Mouse (Mus musculus) frontal cortex, postnatal 25 days (tissue): ENCODE data around the gene BC003965.
"Not testable (repeated sequence)": the region's sequence is repeated elsewhere in the genome, so short reads cannot be mapped to it uniquely, and the experiment has no call there.

ENCODE experiments used
- DNase-seq, 2 experiments: peaks; one replicate each; pipeline ENCODE4 v3.0.0; 2022; ENCODE audit warnings: low spot score in 2 of 2

BC003965 gene

DNA sequence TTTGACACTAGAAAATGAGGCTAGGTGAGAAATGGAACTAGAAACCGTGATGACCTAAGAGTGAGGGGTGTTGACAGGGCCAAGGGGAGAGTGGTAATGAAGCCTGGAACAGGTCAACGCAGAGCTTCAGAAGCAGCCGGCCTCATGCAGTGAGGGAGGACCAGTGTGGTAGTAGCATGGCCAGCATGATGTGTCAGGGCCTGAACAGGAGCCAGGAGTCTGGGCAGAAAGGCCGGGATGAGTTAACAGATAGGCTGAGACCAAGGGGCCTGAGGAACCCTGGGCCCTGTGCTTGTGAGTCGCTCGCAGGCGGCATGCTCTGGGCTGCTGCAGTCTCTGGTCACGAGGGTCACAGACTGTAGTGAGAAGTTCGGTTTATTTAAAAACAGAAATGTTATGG is 34.6 kb downstream of the BC003965 start:
- no peak for DNase-seq

DNA sequence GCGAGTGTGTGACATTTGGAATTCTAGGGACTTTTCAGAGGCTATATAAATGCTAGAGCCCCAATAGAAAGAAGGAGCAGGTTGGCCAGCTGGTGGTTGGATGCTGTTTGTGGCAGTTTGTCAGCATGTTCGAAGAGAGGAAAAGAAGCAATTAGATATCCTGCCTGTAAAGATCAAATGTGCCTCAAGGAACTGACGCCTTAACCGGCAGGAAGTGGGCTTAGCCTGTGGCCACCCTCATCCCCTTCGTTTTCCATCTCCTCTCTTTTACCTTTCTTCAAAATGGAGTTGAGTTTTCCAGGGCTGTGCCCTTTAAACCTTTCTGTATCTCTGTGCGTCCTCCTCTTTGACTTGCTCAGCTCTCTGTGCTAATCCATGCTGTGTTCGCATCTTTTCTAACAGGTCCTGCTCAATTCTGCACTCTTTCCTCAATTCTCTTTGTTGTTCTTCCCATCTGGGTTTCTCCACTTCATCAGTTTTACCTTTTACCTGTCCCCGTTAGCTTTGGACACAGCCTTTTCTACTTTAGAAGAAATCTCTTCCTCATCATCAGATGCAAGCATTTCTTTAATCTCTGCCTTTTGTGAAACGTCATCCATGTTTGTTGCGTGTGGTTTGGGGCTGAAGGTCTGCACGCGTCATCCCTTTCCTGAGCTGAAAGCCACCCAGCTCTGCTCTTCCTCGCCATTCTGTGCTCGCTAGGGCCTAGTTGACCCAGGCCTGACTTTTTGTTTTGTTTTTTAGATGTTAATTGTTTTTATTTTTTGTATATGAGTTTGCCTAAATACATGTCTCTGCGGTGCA is 35.3 kb downstream of the BC003965 start:
- DNase-seq, result no peak

DNA sequence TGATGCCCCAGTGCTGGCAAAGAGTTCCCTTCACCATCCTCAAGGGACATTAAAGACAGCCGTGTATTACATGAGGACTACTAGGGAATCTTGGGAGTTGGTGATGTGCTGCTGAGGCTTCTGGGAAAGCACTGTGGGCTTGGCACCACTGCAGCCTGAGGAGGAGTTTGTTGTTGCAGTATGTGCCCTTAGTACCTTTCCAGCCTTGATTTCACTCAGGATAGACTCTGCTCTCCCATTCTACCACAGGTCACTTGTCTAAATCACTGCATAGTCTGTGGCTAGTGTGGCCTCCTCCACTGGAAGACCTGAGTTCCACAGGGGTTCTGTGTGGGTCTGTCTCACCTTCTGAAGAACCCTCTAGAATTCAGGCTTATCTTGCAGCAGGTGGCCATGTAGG is 36.4 kb downstream of the BC003965 start:
- DNase-seq, result no peak

DNA sequence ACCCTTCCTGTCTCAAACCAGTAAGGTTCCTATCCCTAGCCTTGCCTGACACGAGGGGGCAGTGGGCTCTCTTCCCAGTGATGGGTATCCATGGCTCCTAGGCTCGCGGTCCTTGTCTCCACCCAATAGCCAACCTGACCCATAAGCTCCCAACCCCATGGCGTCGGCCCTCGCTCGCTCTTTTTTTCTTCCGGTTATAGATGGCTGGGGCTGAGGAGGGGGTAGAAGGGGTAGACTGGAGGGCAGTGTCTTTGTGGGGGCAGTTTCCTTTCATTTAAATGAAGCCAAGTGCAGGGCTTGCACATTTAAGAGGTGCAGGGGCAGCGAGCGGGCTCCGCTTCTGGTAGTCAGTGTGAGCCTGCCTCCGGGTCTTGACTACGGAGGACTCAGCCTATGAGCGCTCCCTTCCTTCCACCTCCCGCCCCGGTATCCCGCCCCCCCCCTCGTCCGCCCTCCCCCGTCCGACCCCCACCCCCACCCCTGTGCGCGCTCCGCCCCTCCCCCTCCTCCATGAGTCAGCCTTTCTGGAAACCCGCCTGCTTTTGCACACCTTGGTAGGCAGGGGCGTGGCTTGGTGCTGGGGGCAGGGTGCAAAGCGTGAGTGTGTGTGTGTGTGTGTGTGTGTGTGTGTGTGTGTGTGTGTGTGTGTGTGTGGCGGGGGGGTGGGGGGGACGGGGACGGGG is 37.6 kb downstream of the BC003965 start:
- no peak for DNase-seq

DNA sequence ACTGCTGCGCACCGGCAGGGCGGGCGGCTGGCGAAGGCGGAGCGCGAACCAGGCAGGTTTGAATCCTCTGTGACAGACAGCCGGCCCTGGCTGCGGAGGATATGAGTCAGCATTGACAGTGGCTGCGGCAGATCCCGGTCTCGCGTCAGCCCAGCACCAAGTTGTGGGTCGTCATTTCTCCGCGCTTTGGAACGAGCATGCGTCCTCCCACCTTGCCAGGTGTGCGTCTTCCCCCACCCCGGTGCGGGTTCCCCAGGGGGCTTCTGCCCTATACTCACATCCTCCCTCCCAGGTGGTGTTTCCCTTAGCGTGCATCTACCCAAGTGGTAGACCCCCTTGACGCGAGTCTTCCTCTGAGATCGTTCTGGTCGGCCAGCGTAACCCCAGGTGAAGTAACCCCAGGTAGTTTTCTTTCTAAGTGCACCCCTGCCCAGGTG is 38.2 kb downstream of the BC003965 start:
- DNase-seq, result not testable (repeated sequence)

DNA sequence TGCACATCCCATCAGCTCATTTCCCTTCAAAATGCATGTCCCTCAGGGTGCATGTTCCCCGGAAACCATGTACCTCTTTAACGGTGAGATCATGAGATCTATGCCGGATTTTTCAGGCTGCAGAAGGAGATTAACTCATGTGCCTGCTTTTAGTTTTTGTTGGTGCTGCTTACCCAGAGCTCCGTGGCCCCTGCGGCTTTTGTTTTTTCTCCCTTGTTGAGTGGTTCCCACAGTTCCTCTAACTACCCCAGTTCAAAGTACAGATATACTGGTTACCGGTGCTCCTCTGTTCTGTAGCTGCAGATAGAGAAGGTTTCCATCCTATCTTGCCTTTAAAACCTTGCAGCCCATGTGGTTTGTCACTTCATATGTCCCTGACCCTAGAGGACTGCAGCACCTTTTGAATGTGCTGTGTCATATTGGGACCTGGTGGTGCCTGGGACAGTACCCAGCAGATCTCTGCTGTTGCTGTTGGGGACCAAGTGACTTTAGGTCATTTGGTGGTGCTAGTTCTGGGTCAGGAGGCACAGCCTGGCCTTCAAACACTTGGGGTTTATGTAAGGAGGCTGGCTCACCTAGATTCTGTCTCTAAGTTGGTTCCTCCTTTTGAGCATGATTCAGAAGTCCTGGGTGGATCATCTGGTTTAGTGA is 38.7 kb downstream of the BC003965 start:
- DNase-seq, result no peak

DNA sequence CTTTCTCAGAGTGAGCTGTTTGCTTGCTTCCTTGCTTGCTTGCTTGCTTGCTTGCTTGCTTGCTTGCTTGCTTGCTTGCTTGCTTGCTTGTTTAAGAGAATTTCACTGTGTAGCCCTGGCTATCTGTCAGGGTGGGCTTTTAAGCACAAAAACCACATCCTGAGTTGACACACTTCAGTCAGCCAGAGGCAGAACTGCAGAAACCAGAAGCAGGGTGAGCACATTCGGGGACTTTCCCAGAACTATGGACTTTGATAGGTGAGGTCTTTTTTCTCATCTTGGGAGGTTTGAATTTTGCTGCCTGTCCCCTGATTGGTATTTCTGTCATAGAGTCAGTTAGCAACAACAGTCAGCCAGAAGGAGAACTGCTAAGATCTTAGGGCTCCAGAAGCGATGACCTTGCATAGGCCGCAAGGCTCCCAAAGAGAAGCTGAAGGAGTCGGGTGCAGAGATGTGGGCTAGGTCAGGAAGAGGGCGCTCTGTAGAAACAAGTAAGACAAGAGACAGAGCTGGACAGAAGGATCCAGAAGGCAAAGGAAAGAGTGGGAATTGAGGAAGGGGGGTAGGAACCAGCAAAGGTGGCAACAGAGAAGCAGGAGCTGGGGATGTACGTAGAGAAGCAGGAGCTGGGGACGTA is 40.4 kb downstream of the BC003965 start:
- DNase-seq, result no peak

DNA sequence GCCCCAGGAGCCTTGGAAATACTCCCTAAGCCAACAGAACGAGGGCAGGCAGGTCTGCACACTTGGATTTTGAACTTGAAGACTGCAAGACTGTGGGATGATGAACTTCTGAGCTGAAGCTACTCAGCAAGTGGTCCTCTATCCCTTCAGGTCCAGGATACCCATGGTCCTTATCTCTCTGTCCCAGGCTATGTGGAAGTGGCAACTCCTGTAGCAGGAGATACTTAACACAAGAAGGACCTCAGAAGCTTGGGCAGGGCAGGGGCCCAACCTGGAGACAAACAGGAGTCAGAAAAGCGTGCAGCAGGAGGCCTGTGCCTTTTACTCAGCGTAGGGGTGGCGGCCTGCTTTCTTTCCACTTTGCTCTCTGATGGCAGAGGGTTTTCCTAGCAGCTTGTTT is 41.3 kb downstream of the BC003965 start:
- DNase-seq, result no peak

DNA sequence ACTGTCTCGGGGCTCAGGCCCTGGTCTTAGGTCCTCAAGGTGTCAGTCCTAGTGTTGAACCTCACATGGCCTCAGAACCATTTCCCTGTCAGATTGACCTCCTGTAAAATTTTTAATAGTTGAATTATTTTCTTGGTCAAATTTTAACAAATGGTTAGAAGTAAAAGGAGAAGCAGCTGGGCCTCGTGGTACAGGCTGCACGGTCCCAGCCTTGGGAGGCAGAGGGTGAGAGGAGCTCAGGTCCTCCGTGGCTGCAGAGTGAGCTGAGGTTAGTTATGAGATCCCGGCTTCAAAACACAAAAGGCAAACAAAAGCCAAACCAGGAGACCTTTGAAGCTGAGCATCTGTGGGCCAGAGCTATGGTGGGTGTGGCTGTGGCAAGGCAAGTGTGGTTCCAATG is 43.6 kb downstream of the BC003965 start:
- no peak for DNase-seq

DNA sequence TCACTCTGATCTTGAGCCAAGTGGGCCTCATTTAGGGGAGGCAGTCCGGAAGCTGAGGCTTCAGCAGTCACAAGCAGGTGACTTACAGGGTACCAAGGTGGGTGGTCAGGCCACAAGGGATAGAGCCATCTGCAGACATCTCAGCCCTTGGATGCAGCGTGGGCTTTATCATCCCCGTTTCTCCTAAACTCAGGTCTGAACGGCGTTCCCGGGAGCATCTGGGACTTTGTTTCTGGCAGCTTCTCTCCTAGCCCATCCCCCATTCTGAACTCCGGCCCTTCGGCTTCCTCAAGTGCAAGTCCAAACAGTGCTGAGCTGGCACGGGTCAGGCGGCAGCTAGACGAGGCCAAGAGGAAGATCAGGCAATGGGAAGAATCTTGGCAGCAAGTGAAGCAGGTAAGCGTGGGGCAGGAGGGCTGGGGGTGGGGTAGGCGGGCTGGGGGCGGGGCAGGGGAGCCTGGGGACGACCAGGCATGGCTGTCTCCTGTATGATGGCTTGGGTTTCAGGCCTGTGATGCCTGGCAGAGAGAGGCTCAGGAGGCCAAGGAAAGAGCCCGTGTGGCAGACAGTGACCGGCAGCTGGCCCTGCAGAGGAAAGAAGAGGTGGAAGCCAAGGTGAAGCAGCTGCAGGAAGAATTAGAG is 45.8 kb downstream of the BC003965 start:
- not testable (repeated sequence) for DNase-seq

DNA sequence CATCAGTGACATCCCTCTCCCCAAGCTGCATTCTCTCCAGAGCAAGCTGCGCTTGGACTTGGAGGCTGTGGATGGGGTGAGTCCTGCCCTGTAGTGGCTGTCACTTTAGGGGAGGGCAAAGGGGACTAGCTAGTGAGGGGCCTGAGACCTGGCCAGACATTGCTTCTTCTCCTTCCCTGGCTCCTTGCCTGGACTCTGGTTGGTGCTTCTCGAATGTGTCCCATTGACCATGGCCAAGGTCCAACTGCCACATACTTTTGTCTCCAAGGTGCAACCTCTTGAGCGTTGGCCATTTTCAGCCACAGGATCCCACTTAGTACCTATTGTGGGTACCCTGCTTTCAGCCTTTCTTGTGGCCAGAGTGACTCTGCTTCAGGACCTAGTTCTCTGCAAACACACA is 46.3 kb downstream of the BC003965 start:
- DNase-seq, result no peak

DNA sequence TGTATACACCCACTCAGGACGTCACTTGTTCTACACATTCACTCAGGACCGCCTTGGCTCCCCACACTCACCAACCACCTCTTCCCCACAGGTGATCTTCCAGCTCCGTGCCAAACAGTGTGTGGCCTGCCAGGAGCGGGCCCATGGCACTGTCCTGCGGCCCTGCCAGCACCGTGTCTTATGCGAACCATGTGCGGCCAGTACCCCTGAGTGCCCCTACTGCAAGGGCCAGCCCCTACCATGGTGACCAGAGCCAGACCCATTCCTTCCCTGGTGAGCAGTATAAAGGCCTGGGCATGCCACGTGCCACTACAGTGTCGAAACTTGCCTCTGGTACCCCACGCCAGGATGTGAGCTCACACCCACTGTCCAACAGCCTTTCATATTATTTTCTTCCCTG is 47.3 kb downstream of the BC003965 start:
- DNase-seq, result not testable (repeated sequence)

DNA sequence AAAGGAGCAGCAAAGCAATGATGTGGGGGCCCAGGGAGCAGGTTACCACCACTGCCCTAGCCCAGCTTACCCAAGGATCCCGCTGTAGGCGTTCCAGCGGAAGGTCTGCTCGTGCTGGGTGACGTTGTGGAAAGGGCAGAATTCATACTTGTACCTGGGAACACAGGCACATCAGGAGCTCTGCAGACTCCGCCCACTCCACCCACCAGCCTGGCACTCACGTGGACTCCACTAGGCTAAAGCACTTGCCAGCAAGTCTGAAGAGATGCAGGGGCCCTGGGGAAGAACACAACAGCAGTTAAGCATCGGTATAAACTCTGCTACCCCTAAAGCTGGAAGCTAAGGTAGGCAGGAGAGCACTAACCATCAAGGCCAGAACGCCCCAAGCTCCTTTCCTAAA is 51.3 kb downstream of the BC003965 start:
- DNase-seq, result no peak
